Mouse (Mus musculus): ENCODE measurements around the gene Cutal. TPM values are rescaled to one million over a fixed set of nuclear protein-coding genes. Genes with fewer than 3 reads are reported as not detected.

The Cutal gene
- polyA plus RNA-seq, 1 experiment from 2014 or later = 3.4 TPM

DNA sequence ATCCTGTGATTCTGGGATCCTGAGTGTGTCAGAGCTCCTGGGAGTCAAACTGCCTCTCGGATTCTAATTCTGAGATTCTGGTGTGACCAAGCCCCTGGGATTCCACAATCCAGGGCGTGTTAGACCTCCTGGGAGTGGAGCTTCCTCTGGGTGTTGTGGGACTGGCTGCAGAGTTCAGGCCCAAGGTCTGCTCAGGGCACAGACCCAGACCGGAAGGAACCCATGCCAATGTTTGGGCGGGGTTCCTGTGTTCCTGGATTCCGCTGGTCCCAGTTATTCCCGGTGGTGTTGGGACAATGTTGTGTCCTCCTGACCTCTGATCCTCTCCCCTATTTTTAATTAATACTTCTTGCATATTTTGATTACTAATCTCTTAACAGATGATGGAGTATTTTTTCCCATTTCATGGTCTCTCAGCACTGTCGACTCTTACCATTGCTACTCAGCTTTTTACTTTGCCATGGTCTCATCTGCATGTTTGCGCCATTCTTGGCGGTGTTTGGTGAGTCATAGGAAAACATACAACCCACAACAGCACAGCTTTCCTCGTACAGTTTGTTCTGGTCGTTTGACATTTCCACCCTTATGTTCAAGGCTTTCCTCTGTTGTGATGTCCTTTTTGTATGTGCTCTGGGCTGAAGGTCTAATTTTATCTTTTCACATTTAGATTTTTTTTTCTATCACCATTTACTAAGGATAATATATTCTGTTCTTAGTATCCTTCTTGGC is 30.8 kb upstream of the Cutal start:
- Histone ChIP-seq H3K36me3 (no peaks in the 10 kb centered on the region), H3K4me3 (replicated peaks) (no peak overlapping the region), H3K27ac (no peak overlapping the region), H3K4me2 (no peak overlapping the region), H3K4me1 (replicated peaks) (no peaks in the 10 kb centered on the region), H3K9ac (no peak overlapping the region), H3K27me3 (no peaks in the 10 kb centered on the region), H3K9me3 (replicated peaks) (no peaks in the 10 kb centered on the region)
- DNase-seq = no peak
- 68% methylated on average over 11 of the region's 11 CpGs for WGBS (ENCODE audit: insufficient replicate concordance)
- no peak for ATAC-seq (ENCODE audit: low read depth)

DNA sequence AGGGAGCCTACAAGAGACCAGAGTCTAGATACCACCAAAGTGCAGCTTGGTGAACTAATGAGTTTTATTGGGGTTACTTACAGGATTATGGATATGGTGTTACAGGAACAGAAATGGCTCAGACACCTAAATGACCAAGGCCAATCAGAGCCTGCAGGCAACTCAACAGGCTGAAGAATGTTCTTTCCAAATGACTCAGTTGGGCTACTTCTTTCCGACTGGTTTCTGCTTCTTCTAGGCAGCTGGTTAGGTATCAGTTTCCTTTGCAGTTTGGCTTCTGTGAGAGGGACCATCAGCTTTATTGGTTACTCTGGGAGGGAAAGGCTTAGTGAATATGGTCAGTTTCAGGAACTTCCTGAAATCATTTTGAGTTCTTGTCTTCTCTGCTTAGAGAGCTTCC is 26.5 kb upstream of the Cutal start:
- Histone ChIP-seq H3K27me3 (no peaks in the 10 kb centered on the region), H3K4me3 (replicated peaks) (no peak overlapping the region), H3K4me2 (no peak overlapping the region), H3K36me3 (peaks cover 38% of the 10 kb centered on the region), H3K4me1 (replicated peaks) (no peaks in the 10 kb centered on the region), H3K27ac (no peak overlapping the region), H3K9me3 (replicated peaks) (no peaks in the 10 kb centered on the region), H3K9ac (no peak overlapping the region)
- no peak for DNase-seq
- 84% methylated on average over 1 of the region's 1 CpGs for WGBS (ENCODE audit: insufficient replicate concordance)
- ATAC-seq (ENCODE audit: low read depth) = no peak

DNA sequence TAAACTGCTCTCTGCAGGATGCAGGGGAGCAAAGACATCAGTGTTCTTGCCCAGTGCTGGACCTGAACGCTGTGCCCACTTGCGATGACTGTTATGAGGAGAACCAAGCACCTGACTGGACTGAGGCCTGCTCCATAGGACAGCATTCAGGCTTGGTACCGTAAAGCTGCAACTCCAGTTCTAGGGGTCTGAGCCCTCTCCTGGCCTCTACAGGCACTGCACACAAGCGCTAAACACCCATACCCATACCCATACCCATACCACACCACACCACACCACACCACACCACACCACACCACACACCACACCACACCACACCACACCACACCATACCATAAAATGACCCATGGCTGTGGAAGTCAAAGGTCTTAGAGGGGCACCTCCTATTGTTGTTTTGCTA is 18.9 kb upstream of the Cutal start:
- Histone ChIP-seq H3K9me3 (replicated peaks) (no peaks in the 10 kb centered on the region), H3K27ac (no peak overlapping the region), H3K36me3 (peaks cover 99% of the 10 kb centered on the region), H3K9ac (no peak overlapping the region), H3K4me3 (replicated peaks) (no peak overlapping the region), H3K27me3 (no peaks in the 10 kb centered on the region), H3K4me1 (replicated peaks) (peaks cover 11% of the 10 kb centered on the region), H3K4me2 (no peak overlapping the region)
- no peak for ATAC-seq (ENCODE audit: low read depth)
- DNase-seq = no peak
- WGBS (ENCODE audit: insufficient replicate concordance) = 93% methylated on average over 4 of the region's 4 CpGs

DNA sequence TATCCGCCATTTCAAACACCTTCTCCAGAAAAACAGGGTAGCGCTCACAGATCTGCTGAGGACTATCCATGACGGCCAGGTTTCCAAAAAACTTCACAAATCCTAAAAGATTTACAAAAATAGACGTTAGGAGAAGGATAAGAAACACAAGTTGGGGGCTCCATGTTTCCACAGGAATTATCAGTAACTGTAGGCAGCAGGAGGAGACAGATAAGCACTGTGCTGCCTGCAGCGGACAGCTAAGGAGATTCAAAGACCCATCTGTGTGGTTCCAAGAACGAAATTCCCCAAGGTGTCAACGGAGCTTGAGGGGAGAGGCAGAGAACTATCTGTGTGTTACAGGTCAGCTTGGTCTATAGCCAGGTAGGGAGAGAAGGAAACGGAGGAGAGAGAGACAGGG is 16.5 kb upstream of the Cutal start:
- WGBS (ENCODE audit: insufficient replicate concordance) = 43% methylated on average over 8 of the region's 8 CpGs
- H3K9ac ChIP-seq = no peak overlapping the region
- H3K4me1 ChIP-seq (replicated peaks) = peaks cover 11% of the 10 kb centered on the region
- DNase-seq (peak; percentile 23), ATAC-seq (ENCODE audit: low read depth) (peak; percentile 41; the same call in 1 of the 2 replicates)
- no peaks in the 10 kb centered on the region for H3K27me3 ChIP-seq
- peaks cover 93% of the 10 kb centered on the region for H3K36me3 ChIP-seq
- no peak overlapping the region for H3K4me2 ChIP-seq
- H3K4me3 ChIP-seq (replicated peaks) = no peak overlapping the region
- no peak overlapping the region for H3K27ac ChIP-seq
- H3K9me3 ChIP-seq (replicated peaks) = no peaks in the 10 kb centered on the region

DNA sequence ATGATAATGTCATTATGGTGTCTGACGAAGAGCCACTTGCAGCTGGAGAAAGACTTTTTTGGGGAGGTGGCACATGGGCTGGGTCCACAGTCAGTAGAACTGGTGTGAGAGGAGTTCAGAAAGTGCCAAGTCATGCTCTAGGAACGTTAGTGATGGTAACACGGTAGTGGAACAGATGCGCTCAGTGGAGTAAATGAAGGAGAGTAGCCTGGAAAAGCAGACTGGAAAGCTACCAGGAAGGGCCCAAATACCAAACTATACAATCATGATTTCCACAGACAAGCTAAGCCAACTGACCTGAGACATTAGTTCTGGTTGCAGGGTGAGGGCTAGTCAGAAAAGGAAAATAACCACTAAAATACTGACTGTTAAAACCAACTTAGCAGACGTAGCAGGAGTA is 4.5 kb upstream of the Cutal start:
- ATAC-seq (ENCODE audit: low read depth) = peak; percentile 83

DNA sequence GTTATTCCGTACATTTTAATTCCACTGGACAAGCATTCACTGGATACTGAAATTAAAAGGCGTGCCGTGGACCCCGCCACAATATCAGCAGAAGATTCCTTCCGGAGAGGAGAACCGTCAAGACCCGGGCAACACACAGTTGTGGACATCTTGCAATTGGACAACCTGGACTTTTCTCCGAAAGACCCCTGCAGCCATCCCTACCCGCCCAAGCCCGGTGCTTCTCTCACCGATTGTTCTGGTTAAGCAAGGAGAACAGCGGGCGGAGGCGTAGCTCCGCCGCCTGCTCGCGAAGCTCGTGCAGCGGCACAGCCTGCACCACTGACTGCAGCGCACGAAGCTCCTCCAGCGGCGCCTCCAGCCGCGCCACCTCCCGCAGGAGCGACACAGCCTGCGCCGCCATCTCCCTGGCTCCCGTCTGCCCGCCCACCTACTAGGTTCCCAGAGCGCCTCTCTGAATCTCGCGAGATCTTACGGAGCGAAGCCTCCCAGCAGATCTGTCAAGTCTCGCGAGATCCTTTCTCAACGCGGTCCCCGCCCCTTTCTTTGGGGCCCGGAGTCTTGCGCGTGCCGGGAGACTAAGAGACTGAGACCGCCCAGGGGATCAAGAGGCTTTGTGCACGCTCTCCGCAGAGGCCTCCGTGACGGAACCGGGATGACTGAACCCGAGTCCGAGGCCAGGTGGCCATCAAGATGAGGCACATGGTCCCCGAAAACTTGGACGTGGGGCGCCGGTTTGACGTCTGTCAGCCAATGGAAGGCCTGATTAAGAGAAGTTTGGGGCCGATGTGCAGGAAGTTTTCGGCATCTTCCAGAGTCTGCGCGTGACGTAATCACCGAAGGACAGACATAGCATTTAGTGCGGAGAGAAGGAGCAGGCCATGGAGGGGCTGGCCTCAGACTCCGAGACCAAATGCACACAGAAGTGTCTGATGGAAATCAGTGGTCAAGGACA is 3.4 kb upstream of the Cutal start:
- Histone ChIP-seq H3K9me3 (replicated peaks) (no peaks in the 10 kb centered on the region), H3K9ac (peak overlapping the region; percentile 94), H3K36me3 (peaks cover 27% of the 10 kb centered on the region), H3K4me1 (replicated peaks) (peaks cover 41% of the 10 kb centered on the region), H3K4me3 (replicated peaks) (peak overlapping the region; percentile 86), H3K4me2 (peak overlapping the region; percentile 84), H3K27me3 (peaks cover 30% of the 10 kb centered on the region), H3K27ac (peak overlapping the region; percentile 97)
- ATAC-seq (ENCODE audit: low read depth) (peak; percentile 90), DNase-seq (peak; percentile 99)
- WGBS (ENCODE audit: insufficient replicate concordance) = under 1% methylated on average over 67 of the region's 67 CpGs

More for the DNA sequence above, 4.5 kb upstream of the Cutal start:
- Histone ChIP-seq H3K36me3 (peaks cover 38% of the 10 kb centered on the region), H3K9me3 (replicated peaks) (no peaks in the 10 kb centered on the region), H3K9ac (peak overlapping the region; percentile 94), H3K27ac (peak overlapping the region; percentile 97), H3K4me3 (replicated peaks) (peak overlapping the region; percentile 86), H3K27me3 (peaks cover 21% of the 10 kb centered on the region), H3K4me1 (replicated peaks) (peaks cover 41% of the 10 kb centered on the region), H3K4me2 (peak overlapping the region; percentile 84)
- 9% methylated on average over 5 of the region's 5 CpGs for WGBS (ENCODE audit: insufficient replicate concordance)
- DNase-seq = peak; percentile 74

DNA sequence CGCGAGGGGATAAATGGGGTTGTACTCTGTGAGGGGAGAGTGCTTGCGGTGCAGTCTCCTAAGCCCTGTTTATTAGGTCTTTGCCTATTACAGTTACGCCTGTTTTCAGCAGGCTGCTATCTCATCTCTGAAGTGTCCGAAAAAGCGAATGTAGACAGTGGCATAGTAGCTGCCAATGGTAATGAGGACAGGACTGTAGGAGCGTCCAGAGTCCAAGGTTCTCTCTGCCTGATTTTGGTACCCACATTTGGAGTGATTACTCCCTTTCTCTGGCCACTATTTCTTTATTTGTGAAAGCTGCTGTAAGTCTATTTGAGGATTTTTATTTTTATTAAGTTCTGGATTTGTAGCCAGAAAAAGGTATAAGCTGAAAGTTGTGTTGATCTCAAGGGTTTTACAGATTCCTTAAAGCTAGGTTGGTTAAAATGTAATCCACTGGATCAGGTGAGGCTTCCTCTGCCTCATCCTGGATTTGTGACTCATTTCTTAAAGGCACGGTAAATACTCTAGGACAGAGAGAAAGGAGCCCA is 685 bp downstream of the Cutal start, which contains the start of gene Psmd5:
Psmd5 (minus strand) TSS at position 153 of the 530 bp plus-strand sequence.
- Histone ChIP-seq H3K4me3 (replicated peaks) (peak within 1 kb of the TSS; percentile 46), H3K9ac (peak within 1 kb of the TSS; percentile 39), H3K4me2 (peak within 1 kb of the TSS; percentile 42), H3K27ac (peak within 1 kb of the TSS; percentile 55), H3K27me3 (peaks cover 45% of the 10 kb centered on the region), H3K9me3 (replicated peaks) (no peaks in the 10 kb centered on the region), H3K4me1 (replicated peaks) (peaks cover 15% of the 10 kb centered on the region), H3K36me3 (no peaks in the 10 kb centered on the region)
- WGBS (ENCODE audit: insufficient replicate concordance) = 22% methylated on average over 8 of the region's 8 CpGs
- no peak for ATAC-seq (ENCODE audit: low read depth)
- no peak for DNase-seq

DNA sequence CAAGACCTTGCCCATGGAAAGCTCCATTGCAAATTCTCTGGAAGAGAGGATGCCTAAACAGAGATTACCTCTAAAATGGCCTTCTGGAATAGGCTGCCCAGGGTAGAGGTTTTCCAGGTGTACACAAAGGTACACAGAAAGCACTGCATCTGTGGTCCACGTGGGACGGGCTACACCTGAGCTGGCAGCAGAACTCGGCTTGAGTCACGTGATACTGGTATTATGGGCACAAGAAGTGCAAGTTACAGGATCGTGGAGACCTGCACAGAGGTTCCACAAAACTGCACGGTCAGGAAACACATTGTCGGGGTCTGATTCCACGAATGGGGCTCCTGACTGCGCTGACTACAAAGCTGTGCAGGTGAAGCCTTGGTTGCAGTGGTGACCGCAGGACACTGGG is 5.9 kb downstream of the Cutal start:
- no peak for ATAC-seq (ENCODE audit: low read depth)
- H3K4me2 ChIP-seq = no peak overlapping the region
- no peak overlapping the region for H3K27ac ChIP-seq
- peaks cover 37% of the 10 kb centered on the region for H3K27me3 ChIP-seq
- H3K9ac ChIP-seq = no peak overlapping the region
- H3K4me1 ChIP-seq (replicated peaks) = no peaks in the 10 kb centered on the region
- no peak overlapping the region for H3K4me3 ChIP-seq (replicated peaks)
- no peaks in the 10 kb centered on the region for H3K36me3 ChIP-seq
- no peaks in the 10 kb centered on the region for H3K9me3 ChIP-seq (replicated peaks)
- WGBS (ENCODE audit: insufficient replicate concordance) = 73% methylated on average over 10 of the region's 10 CpGs
- DNase-seq = no peak

- Histone ChIP-seq H3K36me3 (no peaks in the 10 kb centered on the region), H3K27ac (no peak overlapping the region), H3K9me3 (replicated peaks) (no peaks in the 10 kb centered on the region), H3K4me1 (replicated peaks) (no peaks in the 10 kb centered on the region), H3K27me3 (peaks cover 31% of the 10 kb centered on the region), H3K9ac (no peak overlapping the region), H3K4me2 (no peak overlapping the region), H3K4me3 (replicated peaks) (no peak overlapping the region)
- DNase-seq (no peak), ATAC-seq (ENCODE audit: low read depth) (no peak)
- 72% methylated on average over 2 of the region's 2 CpGs for WGBS (ENCODE audit: insufficient replicate concordance)
These were observed 8.6 kb downstream of the Cutal start for GRCm38 (mm10) chr2:34882757-34883156.

DNA sequence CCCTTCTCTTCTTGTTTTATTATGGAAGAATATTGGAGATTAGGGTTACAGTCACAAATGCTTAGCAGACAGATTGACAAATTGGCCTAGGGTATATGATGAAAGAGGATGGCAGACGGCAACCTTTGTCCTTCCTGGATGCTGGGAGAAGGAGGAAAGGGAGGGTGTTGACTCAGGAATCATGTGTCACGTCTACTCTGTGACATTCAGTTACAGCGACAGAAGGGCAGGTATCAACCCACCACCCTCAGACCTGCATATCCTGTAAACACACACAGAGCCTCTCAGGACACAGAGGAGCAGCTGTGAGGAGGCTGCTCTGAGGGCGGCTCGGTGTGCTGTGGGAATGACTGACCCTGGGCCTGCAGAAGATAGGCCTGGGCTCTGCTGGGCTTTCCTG is 9.0 kb downstream of the Cutal start:
- no peaks in the 10 kb centered on the region for H3K4me1 ChIP-seq (replicated peaks)
- H3K36me3 ChIP-seq = no peaks in the 10 kb centered on the region
- no peak overlapping the region for H3K27ac ChIP-seq
- no peaks in the 10 kb centered on the region for H3K9me3 ChIP-seq (replicated peaks)
- H3K4me3 ChIP-seq (replicated peaks) = no peak overlapping the region
- no peak overlapping the region for H3K4me2 ChIP-seq
- H3K27me3 ChIP-seq = peaks cover 27% of the 10 kb centered on the region
- DNase-seq (no peak), ATAC-seq (ENCODE audit: low read depth) (peak; percentile 57)
- 44% methylated on average over 5 of the region's 5 CpGs for WGBS (ENCODE audit: insufficient replicate concordance)
- H3K9ac ChIP-seq = no peak overlapping the region

GRCm38 (mm10) chr2:34884186-34884585 is 10.0 kb downstream of the Cutal start:
- Histone ChIP-seq H3K27me3 (peaks cover 27% of the 10 kb centered on the region), H3K9me3 (replicated peaks) (no peaks in the 10 kb centered on the region), H3K4me3 (replicated peaks) (no peak overlapping the region), H3K27ac (no peak overlapping the region), H3K4me2 (no peak overlapping the region), H3K36me3 (no peaks in the 10 kb centered on the region), H3K9ac (no peak overlapping the region), H3K4me1 (replicated peaks) (no peaks in the 10 kb centered on the region)
- 68% methylated on average over 2 of the region's 2 CpGs for WGBS (ENCODE audit: insufficient replicate concordance)
- ATAC-seq (ENCODE audit: low read depth) (no peak), DNase-seq (no peak)

Data from liver, embryonic 13.5 days (tissue).